Mouse (Mus musculus): Measurements from ENCODE around the gene Orm1.
A peak's percentile ranks its signal among the peaks of the same experiment; 100 is the strongest.

Orm1 gene

DNA sequence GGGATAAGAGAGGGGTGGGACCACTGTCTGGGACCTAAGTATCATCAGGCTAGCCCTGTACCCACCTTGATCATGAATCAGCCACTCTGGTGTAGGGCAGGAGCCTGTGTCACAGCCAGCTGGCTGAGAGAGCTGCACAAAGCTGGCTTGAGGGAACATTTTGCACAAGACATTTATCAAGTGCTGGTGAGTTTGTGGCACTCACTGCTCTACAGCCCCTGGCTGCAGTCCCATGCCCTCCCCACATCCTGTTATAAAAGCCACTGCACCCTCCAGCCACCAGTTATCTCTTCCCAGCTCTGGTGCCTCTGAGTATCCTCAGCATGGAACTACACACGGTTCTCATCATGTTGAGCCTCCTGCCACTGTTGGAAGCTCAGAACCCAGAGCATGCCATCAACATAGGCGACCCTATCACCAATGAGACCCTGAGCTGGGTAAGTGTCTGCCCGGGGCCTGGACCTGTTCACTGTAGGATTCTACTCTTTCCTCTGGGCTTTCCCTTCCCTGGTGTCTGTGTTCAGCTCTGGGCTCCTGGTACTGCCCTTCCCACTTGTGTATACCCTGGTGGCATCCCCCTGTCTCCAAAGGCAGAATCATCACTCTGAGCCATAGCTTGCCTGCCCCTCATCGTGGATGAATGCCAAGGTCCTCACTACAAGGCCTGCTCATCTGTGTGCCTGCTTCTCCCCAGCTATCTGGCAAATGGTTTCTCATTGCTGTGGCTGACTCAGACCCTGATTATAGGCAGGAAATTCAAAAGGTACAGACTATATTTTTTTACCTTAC, 11.7 kb downstream of the Orm1 start, which contains the start of gene Orm3:
TSS of gene Orm3 (plus strand) at position 286 of the 789 bp plus-strand sequence.
- no peak for DNase-seq (ENCODE audit: low spot score)

DNA sequence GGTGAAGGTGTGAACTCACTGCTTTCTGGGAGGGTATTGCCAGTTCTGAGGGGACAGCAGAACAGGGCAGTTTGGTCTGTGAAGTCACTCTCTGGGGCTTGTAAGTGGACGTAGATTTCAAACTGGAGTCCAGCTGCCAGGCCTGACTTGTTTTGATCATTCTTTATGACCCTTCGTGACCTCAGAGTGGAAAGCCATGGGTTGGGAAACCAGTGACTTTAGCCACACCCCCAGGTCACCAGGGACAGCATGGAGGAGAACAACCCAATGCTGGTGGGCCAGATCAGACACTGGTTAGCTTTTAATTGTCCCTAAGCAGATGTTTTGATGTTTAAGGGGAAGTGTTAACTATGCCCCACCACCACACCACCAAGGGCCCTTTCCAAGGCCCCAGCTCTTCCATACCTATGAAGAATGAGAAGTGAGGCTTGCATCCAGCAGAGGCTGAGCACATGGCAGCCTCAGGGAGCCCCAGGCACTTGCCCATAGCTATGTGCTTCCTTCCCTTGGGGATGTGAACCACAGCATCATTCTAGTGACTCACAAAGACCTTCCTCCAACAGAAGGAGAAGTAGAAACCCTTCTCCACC, 12.7 kb downstream of the Orm1 start:
- no peak for DNase-seq (ENCODE audit: low spot score)

DNA sequence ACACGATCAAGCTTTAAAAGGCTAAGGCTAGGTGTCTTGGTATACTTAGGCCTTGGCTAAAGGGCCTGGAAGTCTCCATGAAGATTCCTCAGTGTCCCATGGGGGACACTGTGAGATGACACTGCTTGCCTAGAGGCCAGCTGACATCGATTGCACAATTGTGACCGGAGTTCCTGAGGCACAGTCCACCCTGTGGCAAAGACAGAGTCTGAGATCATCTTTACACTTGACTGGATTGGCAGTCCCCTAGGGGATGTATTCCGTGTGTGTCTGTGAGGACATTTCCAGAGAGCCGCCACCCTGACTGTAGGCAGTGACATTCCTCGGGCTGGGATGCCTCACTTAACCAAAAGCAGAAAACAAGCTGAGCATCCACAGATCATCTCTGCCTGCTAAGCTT, 15.5 kb downstream of the Orm1 start:
- DNase-seq (ENCODE audit: low spot score), result no peak

DNA sequence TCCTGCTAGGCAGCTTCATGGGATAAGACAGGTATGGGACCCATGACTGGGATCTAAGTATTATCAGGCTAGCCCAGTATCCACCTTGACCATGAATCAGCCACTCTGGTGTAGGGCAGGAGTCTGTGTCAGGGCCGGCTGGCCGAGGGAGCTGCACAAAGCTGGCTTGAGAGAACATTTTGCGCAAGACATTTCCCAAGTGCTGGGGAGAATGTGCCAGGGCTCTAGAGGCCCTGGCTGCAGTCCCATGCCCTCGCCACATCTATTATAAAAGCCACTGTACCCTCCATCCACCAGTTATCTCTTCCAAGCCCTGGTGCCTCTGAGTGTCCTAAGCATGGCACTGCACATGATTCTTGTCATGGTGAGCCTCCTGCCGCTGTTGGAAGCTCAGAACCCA, 17.8 kb downstream of the Orm1 start, which contains the start of gene Orm2:
TSS of gene Orm2 (plus strand) at position 300 of the 400 bp plus-strand sequence.
- no peak for DNase-seq (ENCODE audit: low spot score)

DNA sequence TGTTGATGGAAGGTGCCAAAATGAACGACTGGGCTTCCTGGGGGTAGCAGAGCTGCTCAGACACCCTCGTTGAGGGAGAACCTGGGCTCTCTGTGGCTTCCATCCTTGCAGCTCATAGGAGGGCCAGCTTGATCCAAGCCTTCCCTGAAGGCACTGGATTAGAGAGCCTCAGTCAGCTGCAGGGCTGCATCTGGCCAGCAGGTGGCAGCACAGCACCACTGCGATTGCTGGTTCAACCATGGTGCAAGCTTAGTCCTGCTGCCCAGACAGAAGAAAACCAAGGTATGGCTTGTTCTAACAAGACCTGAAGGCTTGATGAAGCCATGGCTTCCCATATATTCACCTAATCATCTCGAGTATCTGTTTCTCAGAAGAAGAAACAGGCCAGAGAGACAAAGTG, 24.2 kb downstream of the Orm1 start:
- peak; percentile 87 for DNase-seq (ENCODE audit: low spot score)

DNA sequence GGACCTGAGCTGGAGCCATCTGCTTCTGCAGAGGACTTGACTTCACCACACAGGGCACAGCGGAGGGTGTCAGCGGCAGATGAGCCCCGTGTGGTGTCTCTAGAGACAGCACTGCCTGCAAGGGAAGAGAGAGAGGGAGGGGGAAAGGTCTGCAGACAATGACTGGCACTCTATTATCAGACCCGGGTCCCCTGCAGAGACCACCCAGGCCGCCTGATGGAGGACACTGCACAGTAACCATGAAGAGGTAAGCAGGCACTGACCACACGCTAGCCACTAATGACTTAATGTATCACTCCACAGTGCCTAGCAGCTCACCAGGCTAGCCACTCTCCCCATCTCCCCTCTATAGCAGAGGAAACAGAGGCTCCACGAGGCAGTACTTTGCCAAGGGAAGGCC, 26.5 kb downstream of the Orm1 start:
- no peak for DNase-seq (ENCODE audit: low spot score)

DNA sequence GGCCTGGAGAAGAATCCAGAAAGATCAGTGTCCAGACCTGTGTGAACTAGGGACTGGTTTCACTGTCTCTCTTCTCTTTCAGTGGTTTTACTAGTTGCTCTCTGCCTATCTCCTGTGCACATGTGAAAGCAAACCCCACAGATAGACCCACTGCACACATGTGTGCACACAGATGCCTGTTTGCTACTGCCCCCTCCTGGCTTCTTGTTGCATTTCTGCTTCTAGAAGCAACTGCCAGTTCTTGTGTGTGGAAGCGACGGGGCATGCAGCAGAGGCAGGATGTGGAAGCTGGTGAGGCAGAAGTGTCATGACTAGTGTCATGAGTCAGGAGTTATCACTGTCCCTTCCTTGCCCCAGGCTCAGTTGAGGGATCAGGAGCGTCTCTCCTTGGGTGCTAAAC, 27.5 kb downstream of the Orm1 start:
- DNase-seq (ENCODE audit: low spot score), result no peak

DNA sequence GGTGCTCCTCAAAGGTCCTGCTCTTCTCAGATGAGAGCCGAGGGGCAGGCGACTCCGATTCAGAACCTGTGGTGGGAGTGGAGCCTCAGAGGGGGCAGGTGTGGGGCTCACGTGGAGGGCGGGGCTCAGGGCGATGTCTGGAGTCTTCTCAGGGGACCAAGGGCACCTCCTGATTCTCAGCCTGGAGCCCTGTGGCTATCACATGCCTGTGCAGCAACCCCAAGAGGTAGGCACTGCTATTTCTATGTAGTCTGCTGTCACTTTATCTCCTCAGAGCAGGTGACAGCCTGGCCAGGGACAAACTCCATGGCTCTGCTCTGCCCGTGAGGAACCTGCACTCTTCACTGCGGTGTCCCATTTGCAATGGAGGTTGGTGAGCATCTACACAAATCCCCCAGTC, 29.0 kb downstream of the Orm1 start:
- no peak for DNase-seq (ENCODE audit: low spot score)

DNA sequence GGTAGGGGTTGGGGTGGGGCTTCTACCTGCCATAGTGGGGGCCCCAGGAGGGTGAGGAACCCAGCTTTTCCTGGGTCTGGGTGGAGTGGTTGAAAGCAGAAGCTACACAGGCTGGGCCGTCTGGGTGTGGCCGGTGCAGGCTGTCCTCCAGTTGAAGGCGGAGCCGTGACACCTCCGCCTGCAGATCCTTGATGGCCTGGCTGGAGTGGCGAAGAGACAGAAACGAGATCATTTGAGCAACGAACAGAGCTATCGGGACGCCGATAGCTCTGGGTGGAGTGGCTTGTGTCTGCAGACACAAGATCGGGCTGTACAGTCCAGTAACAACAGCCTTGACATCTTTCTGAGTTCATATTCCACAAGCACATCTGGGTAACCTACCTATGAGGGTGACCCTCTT, 30.0 kb downstream of the Orm1 start:
- no peak for DNase-seq (ENCODE audit: low spot score)

DNA sequence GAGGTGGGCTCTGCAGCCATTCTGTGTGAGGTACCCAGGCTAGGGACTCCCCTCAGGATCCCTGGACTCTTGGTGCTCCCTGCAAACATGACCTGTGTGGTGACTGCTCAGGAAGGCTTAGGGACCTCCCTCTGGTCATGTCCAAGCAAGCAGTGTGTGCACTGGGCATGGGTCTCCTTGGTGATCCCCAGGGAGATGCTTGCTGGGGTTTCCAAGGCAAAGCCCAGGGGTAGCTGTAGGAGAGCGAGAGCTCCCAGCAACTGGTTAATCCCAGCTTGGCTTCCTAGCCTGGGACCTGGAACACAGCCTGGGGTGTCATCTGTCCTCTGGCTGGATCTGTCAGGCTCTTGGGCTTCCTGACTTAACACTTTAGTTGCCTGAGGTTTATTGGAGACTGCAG, 31.0 kb downstream of the Orm1 start:
- DNase-seq (ENCODE audit: low spot score), result no peak

DNA sequence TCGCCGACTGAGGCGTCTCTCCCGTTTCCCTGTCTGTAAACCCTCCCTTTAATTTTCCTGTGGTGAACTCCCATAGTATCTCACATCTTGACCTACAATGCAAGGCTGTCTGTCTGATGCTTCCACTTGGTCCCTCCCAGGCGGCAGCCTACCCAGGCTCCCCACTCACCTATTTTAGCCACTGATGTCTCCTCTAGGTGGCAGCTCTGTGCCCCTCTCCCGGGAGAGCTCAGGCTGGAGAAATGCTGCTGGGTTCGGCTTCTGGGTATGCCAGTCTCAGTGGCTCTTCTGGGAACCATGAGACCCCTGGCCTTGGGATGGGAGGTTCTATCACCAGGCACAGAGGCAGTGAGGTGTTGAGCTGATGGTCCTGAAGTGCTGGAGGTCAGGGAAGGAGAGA, 33.1 kb downstream of the Orm1 start:
- DNase-seq (ENCODE audit: low spot score), result no peak

DNA sequence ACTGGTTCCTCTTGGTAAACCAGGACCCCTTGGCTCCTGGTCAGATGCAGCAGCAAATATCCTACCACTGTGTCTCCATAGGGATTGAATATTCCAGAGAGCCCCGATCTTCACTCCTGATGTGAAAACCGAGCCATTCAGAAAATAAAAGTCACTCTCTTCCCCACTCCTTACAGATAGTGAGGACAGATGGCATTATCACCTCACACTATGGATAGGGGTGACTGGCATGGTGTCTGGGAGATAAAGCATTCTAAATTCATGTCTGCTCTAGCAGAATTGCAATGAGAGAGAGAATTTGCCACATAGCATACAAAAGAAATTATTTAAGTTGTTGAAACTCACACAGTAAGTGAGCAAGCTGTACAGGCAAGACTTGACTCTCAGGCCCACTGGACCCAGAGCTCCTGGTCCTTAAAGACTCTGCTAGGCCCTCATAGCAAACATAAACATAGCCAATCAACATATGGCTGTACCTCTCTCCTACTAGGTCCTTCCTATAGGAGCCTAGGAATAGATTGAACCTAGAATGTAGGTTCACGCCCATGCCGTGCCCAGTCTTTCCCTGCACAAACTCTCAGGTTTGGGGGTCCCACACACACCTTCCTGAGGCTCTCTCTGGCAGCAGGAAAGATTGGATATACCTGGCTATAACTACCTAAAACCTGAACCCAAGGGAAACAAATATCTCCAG, 38.5 kb downstream of the Orm1 start:
- no peak for DNase-seq (ENCODE audit: low spot score)

DNA sequence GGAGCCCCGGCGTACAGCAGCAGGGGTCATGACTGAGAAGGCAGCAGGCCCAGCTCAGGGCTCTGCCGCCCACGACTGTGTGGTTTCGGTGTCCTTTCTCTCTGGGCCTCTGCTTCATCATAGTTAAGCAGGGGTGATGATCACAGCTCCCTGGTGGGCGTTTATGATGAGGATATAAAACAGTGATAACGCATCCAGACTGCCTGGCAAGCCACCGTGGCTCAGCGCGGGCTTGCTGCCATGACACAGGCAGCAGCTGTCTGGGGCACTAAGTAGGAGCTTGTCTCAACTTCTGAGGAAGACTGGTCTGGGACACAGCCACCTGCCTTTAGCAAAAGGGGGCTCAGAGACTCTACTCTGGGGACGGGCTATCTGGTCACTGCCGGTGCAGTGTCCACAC, 39.1 kb downstream of the Orm1 start:
- no peak for DNase-seq (ENCODE audit: low spot score)

DNA sequence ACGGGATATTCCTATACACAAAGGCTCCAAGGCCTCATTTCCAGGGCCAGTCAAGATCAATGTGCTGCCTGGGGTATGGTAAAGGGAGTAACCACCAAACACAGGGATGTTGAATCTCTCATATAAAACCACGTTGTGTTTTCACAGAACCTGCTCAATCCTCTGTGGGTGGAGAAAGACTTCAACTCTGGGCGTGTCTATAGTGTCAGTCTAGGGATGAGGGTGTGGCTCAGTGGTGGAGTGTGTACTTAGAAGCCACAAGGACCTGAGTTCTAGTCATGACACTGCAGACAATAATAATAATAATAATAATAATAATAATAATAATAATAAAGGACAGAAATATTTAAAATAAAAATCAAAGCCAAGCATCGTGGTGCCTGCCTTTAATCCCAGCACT, 39.9 kb downstream of the Orm1 start:
- DNase-seq (ENCODE audit: low spot score), result no peak

DNA sequence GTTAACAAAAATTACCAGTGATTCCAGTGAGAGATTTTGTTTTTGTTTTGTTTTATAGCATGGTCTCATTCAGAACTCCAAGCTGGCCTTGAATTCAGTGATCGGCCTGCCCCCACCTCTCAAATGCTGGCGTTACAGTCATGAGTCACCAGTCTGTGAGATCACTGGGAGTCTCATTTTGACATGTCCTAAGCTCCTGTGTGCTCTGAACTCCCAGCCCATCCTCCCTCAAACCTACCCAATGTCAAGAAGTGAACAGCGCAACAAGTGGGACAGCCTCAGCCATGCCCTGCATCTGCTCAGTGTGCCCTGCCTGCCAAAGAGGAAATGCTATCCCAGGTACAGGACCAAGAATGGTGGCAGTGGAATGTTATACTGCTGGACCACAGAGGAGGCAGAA, 40.9 kb downstream of the Orm1 start:
- DNase-seq (ENCODE audit: low spot score), result no peak

DNA sequence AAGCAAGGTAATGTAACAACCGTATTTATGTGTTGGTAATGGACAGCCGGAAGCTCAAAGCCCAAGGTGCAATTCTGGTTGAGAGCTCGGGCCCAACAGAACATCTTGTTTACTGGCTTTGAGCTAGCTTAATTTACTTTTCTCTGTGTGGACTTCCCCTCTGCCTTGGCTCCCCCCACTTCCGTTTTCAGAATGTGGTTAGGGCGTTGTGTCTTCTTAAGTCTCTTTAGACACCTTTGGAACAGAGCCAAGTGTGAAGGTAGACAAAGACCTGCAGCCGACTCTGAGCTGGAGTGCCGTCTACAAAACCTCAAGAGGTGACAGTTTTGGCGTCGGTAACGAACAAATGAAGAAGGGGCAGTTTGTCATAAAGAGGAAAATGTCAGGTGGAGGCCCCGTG, 41.4 kb downstream of the Orm1 start:
- no peak for DNase-seq (ENCODE audit: low spot score)

DNA sequence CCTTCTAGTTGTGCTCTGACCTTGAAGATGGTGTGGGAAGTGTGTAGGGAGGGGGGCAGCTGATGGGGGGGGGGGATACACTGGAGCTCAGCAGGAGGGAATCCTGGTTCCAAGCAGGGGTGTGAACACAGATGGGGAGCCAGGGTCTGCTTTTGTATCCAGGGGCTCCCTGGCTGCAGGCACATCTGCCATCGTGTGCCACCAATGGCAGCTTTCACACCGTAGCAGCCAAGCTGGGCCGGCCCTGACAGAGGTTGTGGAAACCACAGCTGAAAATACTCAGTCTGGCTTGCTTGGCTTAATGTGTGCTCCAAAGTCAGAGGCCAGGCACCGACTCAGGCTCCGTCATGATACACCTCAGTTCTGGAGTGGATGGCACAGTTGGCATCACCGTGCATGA, 43.7 kb downstream of the Orm1 start:
- DNase-seq (ENCODE audit: low spot score), result no peak

DNA sequence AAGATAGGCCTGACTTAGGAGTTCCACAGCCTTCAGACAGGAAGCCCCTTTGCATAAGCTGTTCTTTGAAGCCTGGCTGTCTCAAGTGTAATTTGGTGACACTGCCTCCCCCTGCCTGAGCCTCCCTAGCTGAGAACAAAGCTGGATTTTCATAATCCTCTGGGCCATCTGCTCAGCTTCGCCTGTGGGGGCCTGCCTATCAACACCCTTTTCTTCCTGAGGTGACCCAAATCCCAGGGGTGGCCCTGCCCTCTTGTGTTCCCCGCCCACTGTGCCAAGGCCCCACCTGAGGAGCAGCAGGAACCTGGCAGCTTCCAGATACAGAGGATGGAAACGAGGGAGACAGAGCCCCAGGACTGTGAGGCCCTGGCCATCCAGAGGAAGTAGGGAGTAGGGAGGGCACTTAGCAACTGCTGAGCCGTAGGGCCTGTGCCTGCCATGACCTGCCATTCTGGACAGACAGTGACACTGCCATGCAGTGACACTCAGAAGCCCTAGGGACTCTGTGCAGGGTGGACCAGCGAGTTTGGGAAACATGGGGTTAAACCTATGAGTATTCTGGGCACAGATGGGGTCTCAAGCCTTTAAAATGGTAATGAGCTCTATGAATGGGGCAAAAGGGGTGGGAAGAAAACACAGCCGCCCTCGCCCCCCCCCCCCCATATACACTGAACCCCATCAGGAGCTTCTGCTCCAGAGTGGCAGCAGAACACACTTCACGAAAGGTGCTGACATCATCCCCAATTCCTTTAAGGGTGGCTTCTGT, 44.9 kb downstream of the Orm1 start:
- no peak for DNase-seq (ENCODE audit: low spot score)

DNA sequence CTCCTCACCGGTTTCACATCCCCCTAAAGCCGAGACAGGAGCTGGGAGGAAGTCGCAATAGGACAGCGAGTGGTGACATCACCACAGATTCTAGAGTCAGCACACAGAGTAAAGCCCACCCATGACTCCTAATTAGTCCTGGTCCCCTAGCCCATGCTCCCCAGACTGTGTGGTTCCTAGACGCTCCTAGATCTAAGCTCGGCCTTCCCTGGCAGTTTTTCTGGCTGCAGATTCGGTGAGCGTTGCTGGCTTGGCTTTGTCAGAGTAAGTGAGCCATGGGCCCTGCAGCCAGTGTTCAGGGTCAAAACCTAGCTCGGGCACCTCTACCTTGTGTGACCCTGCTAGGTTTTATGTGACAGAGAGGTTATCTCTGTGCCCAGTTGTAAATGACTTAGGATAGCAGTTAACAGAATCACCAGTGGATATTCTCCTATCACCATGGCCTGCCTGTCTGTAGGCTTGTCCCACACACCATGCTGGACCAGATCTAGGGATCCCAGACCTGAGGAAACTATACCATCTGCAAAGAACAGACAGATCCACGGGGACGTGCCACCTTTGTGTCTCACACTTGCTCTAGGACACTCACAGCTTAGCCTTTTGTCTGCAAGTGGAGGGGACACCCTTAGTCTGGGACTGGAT, 45.6 kb downstream of the Orm1 start:
- no peak for DNase-seq (ENCODE audit: low spot score)

DNA sequence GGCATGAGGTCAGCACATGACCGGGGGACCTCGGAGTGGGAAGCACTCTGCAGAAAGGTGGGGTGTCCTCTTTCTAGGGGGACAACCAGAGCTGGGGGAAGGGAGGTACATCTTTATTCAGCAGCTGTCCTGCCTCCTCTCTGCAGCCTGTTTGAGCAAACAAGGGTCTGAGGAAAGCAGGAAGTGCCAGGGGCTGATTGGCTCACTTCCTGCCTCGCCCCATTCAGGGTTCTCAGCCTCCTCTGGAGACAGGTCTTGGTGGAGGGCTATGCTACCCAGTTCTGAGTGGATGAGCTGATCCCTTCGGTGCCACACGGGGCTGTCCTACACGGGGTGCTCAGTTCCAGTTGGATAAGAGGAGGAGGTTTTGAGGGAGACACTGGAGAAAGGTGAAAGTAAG, 47.0 kb downstream of the Orm1 start:
- DNase-seq (ENCODE audit: low spot score), result no peak

Data from layer of hippocampus, adult 9-10 months (tissue).